Mouse (Mus musculus) heart, postnatal 36 days (tissue): ENCODE results near the gene Ostn. TPM values are rescaled to one million over a fixed set of nuclear protein-coding genes. Genes with fewer than 3 reads are reported as not detected.
A peak's percentile ranks its signal among the peaks of the same experiment; 100 is the strongest.

Source experiments
- DNase-seq, 2 experiments: peaks; one replicate each; pipeline ENCODE4 v3.0.0; 2021 to 2022
- intact Hi-C: fragments of 180-260 bp; cut with DNase I; formaldehyde crosslinking; loops from one replicate; pipeline ENCODE4 v1.15.1; 2025
- total RNA-seq, 2 experiments: library from RNA; stranded (reverse); gene quantifications; 2 replicates each; pipeline ENCODE4 v1.2.3; 2021

Gene Ostn
- total RNA-seq, 2 experiments from 2014 or later: not detected

- DNase-seq: no peak
- intact Hi-C loops: no loop called here
Observed at GRCm38 (mm10) chr16:27386850-27387407, 79.6 kb downstream of the Ostn start.

DNA sequence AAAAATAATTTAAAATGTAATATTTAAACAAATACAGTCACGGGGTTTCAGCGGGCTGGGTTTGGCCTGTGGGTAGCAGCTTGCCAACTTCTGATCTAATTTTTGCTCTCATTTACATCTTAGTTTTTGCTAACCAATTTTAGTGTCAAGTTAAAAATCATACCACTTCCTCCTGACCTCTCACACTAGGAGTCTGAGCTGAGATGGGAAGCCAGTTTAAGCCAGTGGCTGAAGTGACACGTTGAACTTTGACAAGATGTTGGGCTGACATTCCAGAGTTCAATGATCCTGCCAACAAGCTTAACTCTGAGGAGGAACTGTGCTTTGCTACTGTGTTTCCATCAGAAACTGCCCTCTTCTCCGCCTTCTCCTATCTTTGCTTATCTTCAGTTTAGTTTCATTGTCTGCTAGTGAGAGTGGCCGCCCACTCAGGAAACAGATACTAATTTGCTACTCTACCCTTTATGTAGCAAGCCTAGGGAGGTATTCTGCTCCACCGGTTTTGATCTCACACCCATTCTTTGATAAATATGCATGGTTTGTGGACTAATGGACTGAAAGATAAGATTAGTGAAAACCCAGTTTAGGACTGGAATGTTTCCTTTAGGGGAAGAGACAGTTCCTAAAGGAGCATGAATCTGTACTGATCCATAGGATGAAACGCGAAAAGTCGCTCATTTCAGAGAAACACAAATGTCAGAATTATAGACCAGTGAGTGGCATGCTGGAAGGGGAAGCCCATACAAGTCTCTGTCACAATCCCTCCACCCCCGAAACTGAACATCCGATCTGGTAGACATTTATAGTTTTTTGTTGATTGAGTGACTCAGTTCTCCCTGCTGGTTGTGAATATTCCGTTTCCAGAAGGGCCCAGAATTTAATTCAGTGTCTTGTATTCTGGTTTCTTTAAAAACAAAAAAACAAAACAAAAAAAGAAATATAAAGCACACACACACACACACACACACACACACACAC lies 80.6 kb downstream of the Ostn start:
- DNase-seq: peak in 1 of 2 experiments; percentile 26
- intact Hi-C loops: no loop called here

- intact Hi-C loops: no loop called here
- peak; percentile 81 to 88 for DNase-seq
Observed at GRCm38 (mm10) chr16:27388761-27389451, 81.6 kb downstream of the Ostn start, which contains the start of gene Ccdc50. Gene Ccdc50 (plus strand): TSS chr16:27388869.

DNA sequence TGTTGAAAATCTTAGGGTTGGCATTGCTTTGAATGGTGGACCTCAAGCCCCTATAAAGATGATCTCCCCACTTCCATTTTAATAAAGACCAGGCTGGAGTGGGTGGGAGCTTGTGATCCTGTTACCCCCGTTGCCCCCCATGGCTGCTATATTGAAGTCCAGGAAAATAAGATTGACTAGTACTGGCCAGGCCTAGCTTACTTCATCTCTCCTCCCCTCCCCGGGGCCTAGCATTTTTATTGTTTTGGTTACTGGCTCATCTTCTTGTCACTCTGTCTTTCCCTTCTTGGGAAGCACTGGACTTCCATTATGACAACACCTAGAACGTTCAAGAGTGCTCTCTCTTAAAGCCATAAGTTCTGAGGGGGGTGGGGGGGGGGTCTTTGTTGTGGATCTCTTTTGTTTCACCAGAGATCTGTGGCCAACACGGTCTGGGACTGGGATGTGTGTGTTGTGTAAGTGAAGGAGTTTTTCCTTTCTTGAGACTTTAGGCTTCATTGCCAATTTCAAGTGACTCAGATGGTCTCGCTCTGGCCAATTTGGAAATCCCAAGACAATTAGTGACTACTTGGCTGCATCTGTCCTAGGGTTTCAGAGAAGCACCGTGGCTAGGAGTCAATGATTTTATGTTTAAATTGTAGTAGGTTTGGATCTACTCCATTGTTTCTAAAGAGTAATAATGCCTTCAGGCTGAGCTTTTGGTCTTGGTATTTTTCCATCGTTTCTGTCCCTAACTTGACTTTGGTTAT lies 82.4 kb downstream of the Ostn start:
- intact Hi-C loops: no loop called here
- DNase-seq: peak in 1 of 2 experiments; percentile 39

DNA sequence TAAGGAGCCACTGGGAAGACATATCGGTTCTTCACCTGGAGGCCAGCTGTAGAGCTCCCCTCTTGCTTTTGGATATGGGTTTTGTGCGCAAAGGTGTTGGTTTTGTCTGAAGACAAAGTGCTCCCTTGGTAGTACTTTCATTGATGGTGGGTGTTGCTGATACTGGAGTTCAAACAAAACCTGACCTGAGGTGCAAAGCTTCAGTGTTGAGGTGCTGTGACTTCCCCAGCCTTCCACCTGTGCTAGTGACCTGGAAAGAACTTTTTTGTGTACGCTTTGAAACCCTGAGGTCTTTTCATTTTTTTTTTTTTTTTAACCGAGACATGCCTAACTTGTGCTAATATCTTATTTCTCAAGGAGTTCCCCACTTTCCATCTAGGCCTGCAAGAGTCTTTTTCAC lies 83.0 kb downstream of the Ostn start:
- DNase-seq: no peak
- intact Hi-C loops: no loop called here

GRCm38 (mm10) chr16:27391845-27392244 lies 84.6 kb downstream of the Ostn start:
- intact Hi-C loops: no loop called here
- DNase-seq: no peak

- no peak for DNase-seq
Observed at GRCm38 (mm10) chr16:27395251-27396037, 88.2 kb downstream of the Ostn start.

GRCm38 (mm10) chr16:27396951-27397350 lies 89.7 kb downstream of the Ostn start:
- intact Hi-C loops: no loop called here
- no peak for DNase-seq

More at GRCm38 (mm10) chr16:27395251-27396037, 88.2 kb downstream of the Ostn start:
- intact Hi-C loops: no loop called here

GRCm38 (mm10) chr16:27399026-27399718 lies 91.9 kb downstream of the Ostn start:
- DNase-seq: no peak
- intact Hi-C loops: no loop called here

- no peak for DNase-seq
- intact Hi-C loops: no loop called here
Observed at GRCm38 (mm10) chr16:27399719-27400253, 92.5 kb downstream of the Ostn start.

Other genes with a start within 250 kb of the Ostn start
- under 1 TPM in 1 of 2 experiments, not detected in 1; 0.61 TPM for gene Uts2b, start 62.8 kb downstream of the Ostn start, total RNA-seq
- 10 to 100 TPM; 36.9 to 38.6 TPM for gene Ccdc50, start 81.4 kb downstream of the Ostn start, total RNA-seq